Mouse (Mus musculus) spleen, adult 10 weeks (tissue): ENCODE results near the gene Itpa. TPM values are rescaled to one million over a fixed set of nuclear protein-coding genes. Genes with fewer than 3 reads are reported as not detected.

Experiments
- polyA plus RNA-seq: library from polyadenylated mRNA; stranded (reverse); fragments of 350-450 nt; fragmentation: Illumina TruSeq; extraction: RNeasy Lipid Tissue Mini Kit (QIAGEN cat#74804); gene quantifications from one replicate; pipeline ENCODE4 v1.2.3, GENCODE M21; 2015; ENCODE audit warnings: low replicate concordance; ENCODE audit not compliant: insufficient read depth

Itpa gene
- polyA plus RNA-seq, result 31.9 TPM

DNA sequence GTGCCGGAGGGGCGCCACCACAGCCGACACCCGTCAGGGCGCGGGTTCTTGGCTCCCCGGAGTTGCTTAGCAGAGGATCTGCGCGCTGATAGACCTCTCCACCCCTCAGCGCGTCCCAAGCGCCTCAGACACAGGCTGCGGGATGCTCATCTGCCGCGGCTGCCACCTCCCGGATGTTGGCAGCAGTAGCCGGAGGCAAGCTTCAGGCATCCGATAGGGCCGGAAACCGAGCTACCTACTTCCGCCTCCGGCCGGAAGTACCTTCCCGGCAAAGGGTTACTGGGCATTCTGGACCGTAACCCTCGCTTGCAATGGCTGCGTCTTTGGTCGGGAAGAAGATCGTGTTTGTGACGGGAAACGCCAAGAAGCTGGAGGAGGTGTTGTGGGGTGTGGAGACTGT is at the start of gene Itpa:
Gene Itpa (plus strand): TSS at position 52 of the 400 bp plus-strand sequence.

DNA sequence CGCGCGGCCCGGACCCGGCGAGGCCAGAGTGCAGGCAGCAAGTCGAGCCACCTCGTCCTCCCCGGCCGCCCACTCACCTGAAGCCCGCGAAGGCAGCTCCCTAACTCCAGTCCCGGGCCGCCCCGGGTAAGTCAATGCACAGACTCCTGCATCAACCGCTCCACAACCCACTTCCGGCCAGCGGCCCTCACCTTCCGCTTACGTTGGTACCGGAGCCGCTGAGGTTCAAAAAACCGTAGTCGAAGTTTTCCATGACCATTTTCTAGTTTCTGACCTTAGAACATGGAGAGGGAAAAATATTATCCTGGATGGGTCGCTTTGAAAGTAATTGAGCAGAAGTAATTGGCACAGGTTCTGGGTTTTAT is 37.6 kb upstream of the Itpa start, which contains the start of the genes Fastkd5 and Ubox5:
Gene Fastkd5 (minus strand): TSS at position 189 of the 365 bp plus-strand sequence.
Gene Ubox5 (minus strand): TSS at position 200 of the 365 bp plus-strand sequence.

GRCm38 (mm10) chr2:130642684-130643369 is 24.6 kb upstream of the Itpa start, which contains the start of gene Lzts3:
Lzts3 (minus strand) TSS chr2:130642803.

DNA sequence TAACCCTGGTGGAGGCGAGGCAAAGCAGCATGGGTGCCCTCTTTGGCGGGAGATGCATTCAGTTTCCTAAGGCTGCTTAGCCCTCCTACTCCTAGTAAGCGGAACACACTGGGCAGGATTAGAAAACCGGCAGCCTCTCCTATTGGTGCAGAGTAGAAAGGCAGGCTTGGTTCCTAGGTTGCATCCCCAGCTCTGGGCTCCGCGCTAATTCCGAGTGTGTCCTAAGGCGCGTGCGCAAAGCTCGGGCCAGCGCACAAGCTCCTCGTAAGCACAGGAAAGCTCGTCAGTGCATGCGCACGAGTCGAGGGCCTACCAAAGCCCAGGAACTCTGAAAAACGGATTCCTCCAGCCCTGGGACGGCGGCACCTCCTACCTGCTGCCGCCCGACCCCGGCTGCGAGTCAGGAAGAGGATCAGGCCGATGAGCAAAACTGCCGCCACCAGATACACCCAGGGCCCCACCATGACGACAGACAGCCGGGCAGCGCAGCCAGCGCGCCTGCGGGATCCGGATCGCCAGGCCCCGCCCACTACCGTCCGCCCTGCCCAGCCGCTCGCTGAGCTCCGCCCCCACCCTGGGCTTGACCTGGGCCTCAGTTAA is 3.2 kb upstream of the Itpa start, which contains the start of gene Ddrgk1:
Gene Ddrgk1 (minus strand): TSS at position 558 of the 600 bp plus-strand sequence.

DNA sequence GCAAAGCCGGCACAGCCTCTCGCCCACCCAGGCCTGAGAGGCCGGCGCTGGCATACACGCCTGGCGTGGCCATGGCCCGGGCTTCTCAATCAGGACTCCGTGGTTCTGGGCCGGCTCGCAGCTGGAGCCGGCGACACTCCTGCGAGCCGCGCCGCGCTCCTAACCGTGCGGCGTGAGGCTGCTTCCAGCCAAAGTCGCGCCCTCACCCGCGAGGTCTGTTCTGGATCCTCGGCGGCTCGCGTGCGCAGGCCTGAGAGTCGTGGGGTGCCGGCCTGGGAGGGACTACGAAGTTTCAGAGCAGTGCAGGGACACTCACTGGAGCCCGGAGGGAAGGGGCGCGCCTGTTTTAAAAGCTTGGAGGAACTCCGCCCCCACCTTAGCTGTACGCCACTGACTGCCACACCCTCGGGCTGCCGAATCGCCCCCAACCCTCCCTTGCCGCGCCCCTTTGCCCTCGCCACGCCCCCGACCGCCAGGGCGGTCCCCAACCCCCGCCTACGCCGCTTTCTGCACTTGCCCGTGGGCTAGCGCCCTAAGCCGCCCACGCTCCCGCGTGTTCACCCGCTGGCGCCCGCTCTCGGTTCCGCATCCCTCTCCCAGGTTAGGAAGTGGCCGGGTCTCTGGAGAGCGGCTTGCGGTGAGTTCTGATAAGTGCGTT is 29.9 kb downstream of the Itpa start, which contains the start of gene Slc4a11:
Gene Slc4a11 (minus strand): TSS at position 367 of the 658 bp plus-strand sequence.

Other genes with a start within 250 kb of the Itpa start
- gene Vps16, start 243.3 kb upstream of the Itpa start, polyA plus RNA-seq, result 139 TPM
- 14.9 TPM for gene Pced1a, start 242.9 kb upstream of the Itpa start, polyA plus RNA-seq
- gene Ptpra, start 217.3 kb upstream of the Itpa start, polyA plus RNA-seq, result 83.7 TPM
- 21.7 TPM for gene Mrps26, start 103.9 kb upstream of the Itpa start, polyA plus RNA-seq
- gene Oxt, start 91.4 kb upstream of the Itpa start, polyA plus RNA-seq, result not detected
- not detected for gene Avp, start 85.1 kb upstream of the Itpa start, polyA plus RNA-seq
- gene Fastkd5, start 37.6 kb upstream of the Itpa start, polyA plus RNA-seq, result 12.5 TPM
- 4.7 TPM for gene Ubox5, start 37.6 kb upstream of the Itpa start, polyA plus RNA-seq
- gene Lzts3, start 24.8 kb upstream of the Itpa start, polyA plus RNA-seq, result 1.2 TPM
- gene Ddrgk1, start 3.0 kb upstream of the Itpa start, polyA plus RNA-seq, result 52.3 TPM
- gene Slc4a11, start 29.9 kb downstream of the Itpa start, polyA plus RNA-seq, result 2.5 TPM
- 14.5 TPM for gene 4930402H24Rik, start 238.8 kb downstream of the Itpa start, polyA plus RNA-seq
- gene Atrn, start 238.9 kb downstream of the Itpa start, polyA plus RNA-seq, result 16.3 TPM